Mouse (Mus musculus): ENCODE measurements around the gene Olfr1276. TPM values are rescaled to one million over a fixed set of nuclear protein-coding genes. Genes with fewer than 3 reads are reported as not detected.

Gene Olfr1276
- total RNA-seq (2023) = not detected in 4 replicates

DNA sequence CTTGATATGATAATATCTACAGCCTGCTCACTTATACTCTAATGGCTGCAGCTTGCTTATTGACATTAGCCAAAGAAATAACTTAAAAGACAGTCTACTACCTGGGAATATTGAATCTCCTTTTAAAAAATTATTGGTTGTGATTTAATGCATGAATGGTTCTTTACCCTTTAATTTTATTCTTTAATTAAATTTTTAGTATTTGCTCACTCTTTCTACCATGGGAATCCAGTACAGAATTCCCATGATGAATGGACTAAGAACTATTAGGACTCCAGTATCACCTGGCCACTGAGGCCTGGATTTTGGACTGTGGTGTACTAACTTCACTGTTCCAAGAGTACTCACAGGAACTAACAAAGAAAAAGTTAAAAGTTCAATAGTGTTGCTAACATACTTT is at the start of gene Olfr1276:
Gene Olfr1276, plus strand, starts transcription at position 301 of the 400 bp plus-strand sequence.

DNA sequence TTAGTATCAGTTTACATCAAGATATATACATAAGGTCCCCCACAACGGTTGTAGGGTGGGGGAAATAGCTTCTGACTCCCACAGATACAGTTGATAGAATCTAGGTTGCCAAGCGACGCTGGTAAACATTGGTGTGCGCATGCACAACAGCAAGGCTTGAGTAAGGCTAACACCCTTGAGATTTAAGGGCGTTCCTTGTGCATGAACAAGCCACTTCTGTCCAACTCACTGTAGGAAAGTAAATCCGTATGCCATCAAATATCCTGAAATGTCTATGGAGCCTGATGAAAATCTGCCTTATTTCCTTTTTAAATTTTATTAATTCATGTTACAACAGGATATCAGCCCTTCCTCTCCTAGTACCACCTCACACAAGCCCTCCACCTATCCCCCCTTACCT is 24.8 kb upstream of the Olfr1276 start, which contains the start of gene 4930430A15Rik:
Gene 4930430A15Rik, minus strand, starts transcription at position 101 of the 400 bp plus-strand sequence.

DNA sequence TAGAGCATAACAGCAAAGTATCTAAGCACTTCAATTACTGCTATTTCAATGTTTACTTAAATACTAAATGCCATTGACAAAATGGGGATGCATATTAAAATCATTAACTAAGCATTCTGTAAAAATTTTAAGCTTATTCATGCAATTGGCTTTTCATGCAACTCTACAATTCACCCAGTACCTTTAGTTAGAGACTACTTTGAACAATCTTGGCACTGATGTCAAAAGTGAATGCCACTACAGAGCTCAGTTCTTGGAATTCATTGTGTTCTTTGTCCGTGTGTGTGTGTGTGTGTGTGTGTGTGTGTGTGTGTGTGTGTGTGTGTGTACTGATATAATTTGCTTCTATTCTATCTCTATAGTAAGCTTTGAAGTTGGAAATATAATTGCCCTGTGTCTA is 19.1 kb upstream of the Olfr1276 start, which contains the start of gene Olfr1275:
Gene Olfr1275, minus strand, starts transcription at position 101 of the 400 bp plus-strand sequence.

GRCm38 (mm10) chr2:111274006-111274405 is 19.7 kb downstream of the Olfr1276 start, which contains the start of gene Olfr1277:
Gene Olfr1277 (minus strand): TSS chr2:111274106.

DNA sequence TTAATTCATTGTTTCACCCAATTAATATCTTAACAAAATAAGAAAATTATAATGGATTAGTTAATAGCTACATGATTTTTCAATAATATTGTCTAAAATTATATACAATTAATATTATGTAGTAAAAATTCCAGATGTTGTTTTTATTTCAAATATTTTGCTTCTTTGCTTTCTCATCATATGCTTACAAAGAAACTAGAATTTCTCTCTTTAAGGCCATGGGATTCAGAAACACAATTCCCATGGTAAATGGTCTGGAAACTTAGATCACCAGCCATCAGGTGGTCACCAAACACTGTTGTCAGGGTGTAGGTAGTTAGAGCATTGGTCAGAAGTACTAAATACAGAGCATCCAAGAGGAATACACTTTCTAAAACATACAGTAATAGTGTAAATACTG is 35.5 kb downstream of the Olfr1276 start, which contains the start of gene Olfr1278:
Gene Olfr1278, plus strand, starts transcription at position 301 of the 400 bp plus-strand sequence.

DNA sequence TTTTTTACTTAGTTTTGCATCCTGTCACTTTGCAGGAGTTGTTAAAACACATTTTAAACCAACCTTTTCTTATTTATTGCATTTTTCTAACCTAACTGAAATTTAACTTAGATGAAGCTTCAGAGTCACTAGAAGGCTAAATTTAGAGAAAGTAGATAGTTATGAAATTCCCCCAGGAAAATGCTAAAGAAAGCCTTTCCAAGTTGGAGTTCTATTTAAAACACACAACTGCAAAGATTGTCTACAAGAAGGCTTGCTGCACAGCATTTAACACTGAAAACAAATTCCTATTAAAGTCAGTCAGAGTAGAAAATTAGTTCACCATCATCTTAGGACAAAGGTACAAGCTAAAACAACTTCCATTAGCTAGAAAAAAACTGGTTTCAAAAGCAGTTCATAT is 46.1 kb downstream of the Olfr1276 start, which contains the start of gene Olfr1279:
Gene Olfr1279, plus strand, starts transcription at position 262 of the 400 bp plus-strand sequence.

Other genes starting within 250 kb of the Olfr1276 start
- not detected in 4 replicates for gene Gm13941, start 148.5 kb upstream of the Olfr1276 start, total RNA-seq (2023)
- not detected in 4 replicates for gene Gm15130, start 101.6 kb upstream of the Olfr1276 start, total RNA-seq (2023)
- not detected in 4 replicates for gene 4930430A15Rik, start 24.9 kb upstream of the Olfr1276 start, total RNA-seq (2023)
- gene Olfr1275, start 19.2 kb upstream of the Olfr1276 start, total RNA-seq (2023) = not detected in 4 replicates
- not detected in 4 replicates for gene Olfr1277, start 19.6 kb downstream of the Olfr1276 start, total RNA-seq (2023)
- gene Olfr1278, start 35.6 kb downstream of the Olfr1276 start, total RNA-seq (2023) = not detected in 4 replicates
- gene Olfr1279, start 46.1 kb downstream of the Olfr1276 start, total RNA-seq (2023) = not detected in 4 replicates
- not detected in 4 replicates for gene Olfr1280, start 59.5 kb downstream of the Olfr1276 start, total RNA-seq (2023)
- not detected in 4 replicates for gene Olfr1281, start 72.0 kb downstream of the Olfr1276 start, total RNA-seq (2023)
- gene Olfr1282, start 81.6 kb downstream of the Olfr1276 start, total RNA-seq (2023) = not detected in 4 replicates
- not detected in 4 replicates for gene Olfr1283, start 112.3 kb downstream of the Olfr1276 start, total RNA-seq (2023)
- gene Olfr1284, start 121.0 kb downstream of the Olfr1276 start, total RNA-seq (2023) = not detected in 4 replicates
- gene Olfr1286, start 168.6 kb downstream of the Olfr1276 start, total RNA-seq (2023) = not detected in 4 replicates
- gene Olfr1287, start 194.6 kb downstream of the Olfr1276 start, total RNA-seq (2023) = not detected in 4 replicates
- not detected in 4 replicates for gene Olfr1288, start 219.6 kb downstream of the Olfr1276 start, total RNA-seq (2023)
- gene Olfr1289, start 226.3 kb downstream of the Olfr1276 start, total RNA-seq (2023) = not detected in 4 replicates
- not detected in 4 replicates for gene Olfr1290, start 239.3 kb downstream of the Olfr1276 start, total RNA-seq (2023)
- gene Olfr1291-ps1, start 242.7 kb downstream of the Olfr1276 start, total RNA-seq (2023) = not detected in 4 replicates

Measured in B cell, adult 62 days (primary cell).